Mouse (Mus musculus): ENCODE measurements at regions not wholly inside any gene's neighbourhood (a gene's known extent, or its start where the extent isn't known, plus 50 kb on each side); places are given as distances from the start of the nearest gene placed in this dataset.

- H3K4me1 ChIP-seq (ENCODE audit: control insufficient read depth, insufficient read depth, low read length), result no peaks in the 10 kb centered on the region
Measured at GRCm38 (mm10) chr17:51370990-51371389, 191.8 kb upstream of the Tbc1d5 start.

DNA sequence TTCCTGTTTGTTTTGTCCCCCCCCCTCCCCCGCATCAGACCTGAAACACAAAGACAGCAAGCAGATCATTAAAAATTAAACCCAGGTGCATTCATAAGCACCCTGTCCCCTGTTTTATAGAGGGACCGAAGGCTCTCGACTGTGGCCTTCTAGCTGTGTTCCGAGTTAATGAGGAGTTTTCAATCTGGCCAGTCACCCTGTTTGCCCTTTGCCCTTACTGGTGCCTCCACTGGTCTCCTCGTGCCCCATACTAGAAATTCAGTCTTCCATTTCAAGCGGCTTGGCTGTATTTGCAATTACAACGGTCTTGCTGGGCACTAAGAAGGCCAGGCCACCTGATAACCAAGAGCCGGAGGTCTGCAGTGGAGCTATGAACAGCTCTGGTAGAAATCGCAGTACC, 190.9 kb upstream of the Tbc1d5 start:
- no peaks in the 10 kb centered on the region for H3K4me1 ChIP-seq (ENCODE audit: control insufficient read depth, insufficient read depth, low read length)
- no peak overlapping the region for H3K27ac ChIP-seq (ENCODE audit: insufficient read depth, low read depth, low read length)
- TF ChIP-seq POLR2A (IDR thresholded peaks at IDR 0.05; ENCODE audit: borderline replicate concordance, low read depth, low read length) (no peak), CTCF (IDR thresholded peaks at IDR 0.05; ENCODE audit: low read depth, low read length) (no peak)
- H3K4me3 ChIP-seq (ENCODE audit: insufficient read depth, low read length), result no peak overlapping the region

More at GRCm38 (mm10) chr17:51370990-51371389, 191.8 kb upstream of the Tbc1d5 start:
- H3K27ac ChIP-seq (ENCODE audit: insufficient read depth, low read depth, low read length), result no peak overlapping the region
- no peak overlapping the region for H3K4me3 ChIP-seq (ENCODE audit: insufficient read depth, low read length)
- TF ChIP-seq POLR2A (IDR thresholded peaks at IDR 0.05; ENCODE audit: borderline replicate concordance, low read depth, low read length) (no peak), CTCF (IDR thresholded peaks at IDR 0.05; ENCODE audit: low read depth, low read length) (no peak)

GRCm38 (mm10) chr17:51362801-51363200, 183.6 kb upstream of the Tbc1d5 start:
- TF ChIP-seq CTCF (IDR thresholded peaks at IDR 0.05; ENCODE audit: low read depth, low read length), result no peak
- no peak for TF ChIP-seq POLR2A (IDR thresholded peaks at IDR 0.05; ENCODE audit: borderline replicate concordance, low read depth, low read length)
- Histone ChIP-seq H3K4me3 (ENCODE audit: insufficient read depth, low read length) (no peak overlapping the region), H3K27ac (ENCODE audit: insufficient read depth, low read depth, low read length) (no peak overlapping the region), H3K4me1 (ENCODE audit: control insufficient read depth, insufficient read depth, low read length) (no peaks in the 10 kb centered on the region)

GRCm38 (mm10) chr17:51362271-51362670, 183.1 kb upstream of the Tbc1d5 start:
- H3K4me1 ChIP-seq (ENCODE audit: control insufficient read depth, insufficient read depth, low read length), result no peaks in the 10 kb centered on the region
- no peak overlapping the region for H3K4me3 ChIP-seq (ENCODE audit: insufficient read depth, low read length)
- TF ChIP-seq POLR2A (IDR thresholded peaks at IDR 0.05; ENCODE audit: borderline replicate concordance, low read depth, low read length) (no peak), CTCF (IDR thresholded peaks at IDR 0.05; ENCODE audit: low read depth, low read length) (no peak)
- H3K27ac ChIP-seq (ENCODE audit: insufficient read depth, low read depth, low read length), result no peak overlapping the region

- Histone ChIP-seq H3K4me1 (ENCODE audit: control insufficient read depth, insufficient read depth, low read length) (no peaks in the 10 kb centered on the region), H3K4me3 (ENCODE audit: insufficient read depth, low read length) (no peak overlapping the region), H3K27ac (ENCODE audit: insufficient read depth, low read depth, low read length) (no peak overlapping the region)
- TF ChIP-seq POLR2A (IDR thresholded peaks at IDR 0.05; ENCODE audit: borderline replicate concordance, low read depth, low read length) (no peak), CTCF (IDR thresholded peaks at IDR 0.05; ENCODE audit: low read depth, low read length) (no peak)
Measured at GRCm38 (mm10) chr17:51358362-51358739, 179.2 kb upstream of the Tbc1d5 start.

- H3K27ac ChIP-seq (ENCODE audit: insufficient read depth, low read depth, low read length), result no peak overlapping the region
- no peak overlapping the region for H3K4me3 ChIP-seq (ENCODE audit: insufficient read depth, low read length)
- no peaks in the 10 kb centered on the region for H3K4me1 ChIP-seq (ENCODE audit: control insufficient read depth, insufficient read depth, low read length)
- TF ChIP-seq CTCF (IDR thresholded peaks at IDR 0.05; ENCODE audit: low read depth, low read length), result no peak
- TF ChIP-seq POLR2A (IDR thresholded peaks at IDR 0.05; ENCODE audit: borderline replicate concordance, low read depth, low read length), result no peak
Measured at GRCm38 (mm10) chr17:51357690-51358361, 178.7 kb upstream of the Tbc1d5 start.

DNA sequence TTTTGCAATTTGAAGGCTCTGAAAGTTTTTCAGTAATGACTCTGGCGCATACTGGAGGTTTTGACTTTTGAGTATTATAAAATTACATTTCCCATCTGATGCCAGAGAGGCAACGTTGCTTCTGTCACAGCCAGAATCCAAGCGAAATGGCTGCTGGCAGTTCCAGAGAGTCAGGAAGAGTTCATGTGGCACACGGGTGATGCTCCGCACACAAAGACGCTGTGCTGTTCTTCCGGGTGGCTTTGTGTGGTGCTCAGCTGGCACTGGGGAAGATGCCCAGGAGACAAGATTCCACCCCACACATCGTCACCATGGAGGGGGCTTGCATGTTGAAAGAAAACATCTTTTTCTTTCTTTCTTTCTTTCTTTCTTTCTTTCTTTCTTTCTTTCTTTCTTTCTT, 177.3 kb upstream of the Tbc1d5 start:
- no peaks in the 10 kb centered on the region for H3K4me1 ChIP-seq (ENCODE audit: control insufficient read depth, insufficient read depth, low read length)
- TF ChIP-seq CTCF (IDR thresholded peaks at IDR 0.05; ENCODE audit: low read depth, low read length) (no peak), POLR2A (IDR thresholded peaks at IDR 0.05; ENCODE audit: borderline replicate concordance, low read depth, low read length) (no peak)
- no peak overlapping the region for H3K27ac ChIP-seq (ENCODE audit: insufficient read depth, low read depth, low read length)
- no peak overlapping the region for H3K4me3 ChIP-seq (ENCODE audit: insufficient read depth, low read length)

DNA sequence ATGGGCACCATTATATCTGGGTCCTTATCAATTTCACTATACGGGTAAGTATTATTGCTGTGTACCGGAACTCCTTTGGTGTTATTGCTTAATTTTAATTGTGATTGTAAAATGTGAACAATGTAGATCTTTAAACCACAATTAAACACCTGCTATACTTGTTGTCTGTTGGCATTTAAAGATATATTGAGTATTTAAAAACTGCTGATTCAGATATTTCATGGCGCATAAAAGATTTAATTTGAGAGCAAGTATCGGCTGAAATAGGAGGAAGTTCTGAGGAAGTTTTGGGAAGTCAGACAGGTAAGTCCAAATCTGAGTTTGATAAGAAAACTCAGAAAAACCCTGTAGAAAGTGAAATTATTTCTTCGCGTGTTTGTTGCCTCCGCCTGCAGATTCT, 142.7 kb upstream of the Tbc1d5 start:
- TF ChIP-seq CTCF (IDR thresholded peaks at IDR 0.05; ENCODE audit: low read depth, low read length) (no peak), POLR2A (IDR thresholded peaks at IDR 0.05; ENCODE audit: borderline replicate concordance, low read depth, low read length) (no peak)
- Histone ChIP-seq H3K4me3 (ENCODE audit: insufficient read depth, low read length) (no peak overlapping the region), H3K27ac (ENCODE audit: insufficient read depth, low read depth, low read length) (no peak overlapping the region), H3K4me1 (ENCODE audit: control insufficient read depth, insufficient read depth, low read length) (no peaks in the 10 kb centered on the region)

DNA sequence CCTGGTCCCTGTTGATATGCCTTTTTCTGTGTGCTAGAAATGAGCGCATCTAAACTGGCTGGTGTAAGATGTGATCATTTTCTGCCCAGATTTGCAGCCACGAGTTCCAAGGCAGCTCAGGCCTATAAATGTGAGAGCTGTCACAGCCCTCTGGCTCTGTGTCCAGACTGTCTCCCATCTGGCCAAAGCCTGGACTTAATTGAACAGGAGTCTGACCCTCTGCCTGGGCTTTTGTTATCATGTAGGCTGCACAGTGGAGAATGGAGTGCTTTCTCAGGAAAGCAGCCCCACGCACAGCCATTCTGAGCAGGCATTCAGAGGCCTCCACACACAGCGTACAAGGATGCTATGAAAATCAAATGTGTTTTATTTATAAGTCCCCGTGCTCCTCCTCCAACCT, 141.9 kb upstream of the Tbc1d5 start:
- Histone ChIP-seq H3K4me3 (ENCODE audit: insufficient read depth, low read length) (no peak overlapping the region), H3K27ac (ENCODE audit: insufficient read depth, low read depth, low read length) (no peak overlapping the region), H3K4me1 (ENCODE audit: control insufficient read depth, insufficient read depth, low read length) (no peaks in the 10 kb centered on the region)
- TF ChIP-seq POLR2A (IDR thresholded peaks at IDR 0.05; ENCODE audit: borderline replicate concordance, low read depth, low read length) (no peak), CTCF (IDR thresholded peaks at IDR 0.05; ENCODE audit: low read depth, low read length) (no peak)

DNA sequence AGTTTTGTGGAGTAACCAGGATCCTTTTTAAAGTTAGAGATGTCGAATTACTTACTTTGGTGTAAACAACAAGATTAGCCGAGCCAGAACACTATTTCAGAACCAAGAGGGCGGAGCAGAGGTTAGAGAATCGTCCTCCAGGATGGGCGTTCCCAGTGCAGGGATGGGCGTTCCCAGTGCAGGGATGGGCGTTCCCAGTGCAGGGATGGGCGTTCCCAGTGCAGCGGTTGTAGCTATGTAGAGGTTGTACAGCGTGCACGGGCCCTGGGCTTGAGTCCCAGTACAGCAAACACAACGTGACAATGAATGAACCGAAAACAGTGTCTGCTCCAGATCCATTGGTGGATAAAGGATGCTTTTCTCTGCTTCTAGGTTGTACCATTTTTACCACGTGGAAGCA, 125.8 kb upstream of the Tbc1d5 start:
- H3K4me3 ChIP-seq (ENCODE audit: insufficient read depth, low read length), result no peak overlapping the region
- TF ChIP-seq POLR2A (IDR thresholded peaks at IDR 0.05; ENCODE audit: borderline replicate concordance, low read depth, low read length) (no peak), CTCF (IDR thresholded peaks at IDR 0.05; ENCODE audit: low read depth, low read length) (no peak)
- H3K4me1 ChIP-seq (ENCODE audit: control insufficient read depth, insufficient read depth, low read length), result peaks cover 9% of the 10 kb centered on the region
- H3K27ac ChIP-seq (ENCODE audit: insufficient read depth, low read depth, low read length), result no peak overlapping the region

All from bone marrow macrophage, adult 2 months (primary cell).